Mouse (Mus musculus): Measurements from ENCODE around the gene Rtn1.
A peak's percentile ranks its signal among the peaks of the same experiment; 100 is the strongest.
"Not testable (repeated sequence)": the region's sequence is repeated elsewhere in the genome, so short reads cannot be mapped to it uniquely, and the experiment has no call there.

The Rtn1 gene

DNA sequence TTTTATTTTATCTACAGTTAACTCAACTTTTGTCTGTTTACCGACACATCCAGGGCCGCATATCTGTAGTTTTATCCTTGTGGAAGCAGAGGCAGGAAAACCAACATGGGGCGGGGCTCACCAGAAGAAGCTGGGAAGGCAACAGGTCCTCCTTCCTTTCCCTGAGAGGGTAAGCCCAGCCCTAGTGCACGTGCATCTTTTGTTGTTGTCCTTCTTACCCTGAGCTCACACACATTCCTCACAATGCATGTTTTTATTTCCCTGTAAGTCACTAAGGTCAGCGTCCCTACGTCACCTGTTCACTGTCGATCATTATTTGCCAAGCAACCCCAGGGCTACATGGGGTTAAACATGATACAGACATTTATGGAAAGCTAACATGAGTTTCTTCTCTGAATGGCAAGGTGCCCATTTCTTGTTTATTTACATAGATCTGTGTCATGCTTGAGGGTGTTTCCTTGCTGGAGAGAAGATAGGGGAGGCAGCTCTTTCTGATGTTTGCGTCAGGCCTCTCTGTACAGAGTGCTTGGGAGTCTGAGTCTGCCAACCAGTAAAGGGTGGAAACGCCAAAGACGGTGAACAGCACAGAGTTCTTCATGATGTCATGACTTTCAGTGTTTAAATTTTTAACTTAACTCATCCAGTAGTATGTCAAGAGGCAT lies 84.5 kb downstream of the Rtn1 start:
- DNase-seq (ENCODE audit: extremely low spot score): no peak

DNA sequence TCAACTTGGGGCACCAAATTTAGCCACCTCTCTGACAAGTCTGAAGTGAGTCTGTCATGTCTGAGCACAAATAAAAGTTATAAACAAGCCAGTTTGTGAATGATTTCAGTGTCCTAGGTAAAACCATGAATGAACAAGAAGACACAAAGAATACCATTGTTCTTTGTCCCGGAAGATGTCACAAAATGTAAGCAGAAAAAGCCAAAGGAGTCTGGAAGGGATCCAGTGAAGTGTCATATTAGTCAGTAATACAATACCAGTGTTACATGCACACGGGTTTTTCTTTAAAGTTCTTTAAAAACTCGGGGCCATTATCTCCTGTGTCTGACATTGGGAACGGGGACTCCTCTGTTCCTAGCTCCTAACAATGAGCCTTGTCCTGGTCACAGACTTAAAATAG lies 85.1 kb downstream of the Rtn1 start:
- DNase-seq (ENCODE audit: extremely low spot score): no peak

DNA sequence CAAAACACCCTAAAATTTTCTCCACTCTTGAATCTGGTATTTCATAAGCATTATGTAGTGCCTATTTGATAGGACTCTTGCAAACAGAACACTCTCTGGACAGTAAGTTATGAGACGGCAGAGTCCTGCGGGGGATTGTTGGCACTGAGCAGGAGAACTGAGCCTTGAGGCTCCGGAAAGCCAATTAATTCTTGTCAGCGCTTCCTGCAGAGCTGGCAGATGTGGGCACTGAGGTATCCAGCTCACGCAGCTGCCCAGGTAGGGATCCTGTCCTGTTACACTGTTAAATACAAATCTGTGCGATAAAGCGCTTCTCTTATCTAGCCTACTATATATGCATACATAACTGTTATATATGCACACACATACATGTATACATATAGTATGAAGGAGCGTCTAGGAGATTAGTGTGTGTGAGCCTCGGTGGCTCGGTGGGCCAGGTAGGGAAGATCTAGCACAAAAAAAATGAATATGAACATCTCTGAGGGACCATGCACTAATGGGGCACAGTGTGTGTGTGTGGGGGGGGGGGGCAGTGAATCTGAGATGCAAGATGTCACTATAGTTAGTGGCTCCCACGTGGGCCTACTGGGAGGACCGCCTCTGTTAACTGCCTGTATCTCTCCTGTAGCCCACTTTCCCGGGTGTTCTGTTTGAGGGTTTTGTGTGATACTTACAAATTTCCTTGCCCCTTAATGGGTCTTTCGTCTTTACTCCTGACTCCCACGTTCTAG lies 93.0 kb downstream of the Rtn1 start:
- DNase-seq (ENCODE audit: extremely low spot score): no peak

DNA sequence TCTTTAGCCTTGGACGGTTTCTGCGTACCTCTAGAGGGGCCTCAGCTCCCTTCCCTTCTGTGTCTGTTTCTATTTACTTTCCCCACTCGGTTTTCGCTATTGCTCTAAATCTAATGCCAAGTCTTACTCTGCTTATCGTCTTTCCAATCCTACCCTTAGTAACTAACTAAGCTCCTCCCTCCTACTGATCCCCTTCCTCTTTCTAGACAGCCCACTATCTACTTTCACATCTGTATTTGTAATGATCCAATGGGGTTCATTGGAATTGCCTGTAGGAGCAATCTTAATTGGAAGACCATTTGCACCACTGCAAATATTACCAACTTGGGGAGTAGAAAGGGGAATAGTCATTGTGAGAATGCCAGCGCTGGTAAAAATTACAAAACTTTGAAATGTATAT lies 98.0 kb downstream of the Rtn1 start:
- DNase-seq (ENCODE audit: extremely low spot score): no peak

DNA sequence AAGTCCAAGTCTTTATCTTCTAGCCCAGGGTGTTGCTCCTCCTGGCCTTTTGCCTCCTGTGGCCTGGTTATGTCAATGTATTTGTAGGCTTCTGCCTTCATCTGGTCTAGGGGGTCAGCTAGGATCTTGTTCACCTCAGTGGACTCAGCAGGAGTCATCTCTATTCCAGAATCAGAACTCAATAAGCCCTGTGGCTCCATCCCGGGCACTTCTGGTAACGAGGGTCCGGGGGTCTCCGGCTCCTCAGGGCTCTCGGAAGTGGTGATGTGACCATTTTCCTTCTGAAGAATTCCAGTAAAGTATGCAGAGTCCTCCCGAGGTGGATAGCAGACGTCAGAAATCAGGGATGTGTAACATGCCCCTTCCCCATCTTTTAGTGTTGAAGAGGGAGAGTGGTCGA lies 100.3 kb downstream of the Rtn1 start:
- DNase-seq (ENCODE audit: extremely low spot score): no peak

DNA sequence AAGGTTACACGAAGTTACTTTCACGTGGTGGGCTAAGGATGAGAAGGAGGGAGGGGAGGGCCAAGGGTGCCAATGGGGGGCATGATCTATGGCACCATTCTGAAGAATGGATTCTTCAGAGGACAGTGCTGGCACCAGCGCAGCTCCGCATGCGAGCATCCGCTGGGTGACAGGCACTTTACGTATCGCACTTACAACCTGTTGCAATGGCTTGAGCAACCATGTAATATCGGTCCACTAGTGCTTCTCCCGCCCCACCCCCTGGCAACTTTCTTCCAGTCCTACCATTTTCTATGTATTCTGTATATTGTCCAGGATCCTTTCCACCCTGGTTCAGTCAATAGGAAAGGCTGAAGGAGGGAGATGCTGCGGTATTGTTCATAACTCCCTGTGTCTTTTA lies 102.6 kb downstream of the Rtn1 start:
- no peak for DNase-seq (ENCODE audit: extremely low spot score)

DNA sequence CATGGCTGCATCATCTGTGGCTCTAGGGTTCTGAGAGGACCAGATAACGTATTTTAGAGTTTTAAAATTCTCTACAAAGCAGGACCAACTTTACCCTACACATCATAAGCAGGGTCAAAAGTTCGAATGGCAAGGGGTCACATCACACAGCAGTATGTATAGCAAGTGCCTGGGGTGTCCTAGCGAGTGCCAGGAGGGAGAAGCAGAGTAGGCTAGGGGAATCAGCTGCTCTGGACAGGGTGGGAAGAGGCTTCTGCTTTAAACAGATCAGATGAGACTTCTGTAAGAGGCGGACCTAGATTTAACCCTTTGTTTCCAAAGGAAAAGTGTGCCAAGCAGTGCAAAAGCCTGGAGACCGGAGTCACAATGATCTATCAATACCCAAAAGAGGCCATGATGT lies 103.4 kb downstream of the Rtn1 start:
- DNase-seq (ENCODE audit: extremely low spot score): no peak

DNA sequence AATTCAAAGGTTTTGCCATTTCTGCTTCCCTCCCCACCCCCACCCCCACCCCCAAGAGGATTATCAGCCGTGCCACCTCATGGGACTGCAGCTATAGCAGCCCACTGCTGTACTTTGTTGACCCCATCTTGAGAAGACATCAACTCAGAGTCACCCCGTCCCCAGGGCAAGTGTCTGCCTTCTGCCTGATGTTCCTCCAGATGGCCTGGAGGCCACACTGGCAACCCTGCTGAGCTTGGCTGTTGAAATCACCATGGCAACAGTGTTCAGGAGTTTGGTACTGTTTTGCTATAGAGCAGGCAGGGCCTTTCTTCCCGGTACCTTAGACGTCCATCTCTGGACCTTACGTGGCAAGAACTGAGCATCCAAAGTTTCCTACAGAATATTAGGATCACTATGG lies 103.9 kb downstream of the Rtn1 start:
- peak; percentile 26 for DNase-seq (ENCODE audit: extremely low spot score)

DNA sequence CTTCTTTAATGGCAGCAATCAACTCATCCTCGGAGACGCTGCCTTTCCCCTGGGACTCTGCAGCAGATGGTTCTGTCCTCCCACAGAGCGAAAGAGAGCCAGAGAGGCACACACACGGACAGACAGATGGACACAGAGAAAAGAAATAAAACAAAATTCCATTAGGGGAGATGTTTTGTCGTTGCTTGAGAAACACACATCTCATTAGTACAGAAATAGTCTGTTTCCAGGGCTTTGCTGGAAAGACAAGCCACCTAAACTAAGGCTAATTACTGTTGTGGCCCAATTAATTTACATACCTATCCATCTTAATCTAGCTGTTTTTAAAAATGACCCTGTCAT lies 104.5 kb downstream of the Rtn1 start:
- DNase-seq (ENCODE audit: extremely low spot score): no peak

DNA sequence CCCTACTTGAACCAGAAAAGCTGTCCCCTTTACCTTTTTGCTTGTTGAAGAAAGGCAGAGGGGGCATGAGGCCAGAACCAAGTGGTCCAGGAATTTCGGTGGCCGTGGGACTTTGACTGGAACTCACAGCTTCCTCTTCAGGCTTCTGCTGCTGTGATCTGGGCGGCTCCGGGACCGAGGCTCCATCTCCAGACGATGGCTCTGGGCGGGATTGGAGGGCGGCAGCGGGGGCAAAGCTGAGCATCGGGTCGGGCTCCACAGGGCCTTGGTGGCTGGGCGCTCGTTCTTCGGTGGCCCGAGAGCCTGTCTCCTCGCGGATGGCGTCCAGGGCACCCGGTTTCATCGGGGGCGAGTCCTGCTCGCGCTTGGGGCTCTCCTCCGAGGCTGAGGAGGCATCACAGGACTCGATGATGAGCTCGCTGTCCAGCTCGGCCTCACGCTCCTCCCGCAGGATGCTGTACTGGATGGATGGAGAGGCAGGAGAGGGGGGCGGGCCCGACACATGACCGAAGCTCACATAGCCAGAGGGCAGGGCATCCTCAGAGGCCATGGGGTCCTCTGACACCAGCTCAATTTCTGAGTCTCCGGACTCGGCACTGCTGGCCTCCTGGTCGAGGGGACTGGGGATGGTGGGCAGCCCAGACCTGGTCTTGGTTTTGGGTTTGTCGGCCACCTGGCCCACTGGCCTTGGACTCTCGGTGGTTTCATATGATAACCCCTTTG lies 105.1 kb downstream of the Rtn1 start:
- no peak for DNase-seq (ENCODE audit: extremely low spot score)

DNA sequence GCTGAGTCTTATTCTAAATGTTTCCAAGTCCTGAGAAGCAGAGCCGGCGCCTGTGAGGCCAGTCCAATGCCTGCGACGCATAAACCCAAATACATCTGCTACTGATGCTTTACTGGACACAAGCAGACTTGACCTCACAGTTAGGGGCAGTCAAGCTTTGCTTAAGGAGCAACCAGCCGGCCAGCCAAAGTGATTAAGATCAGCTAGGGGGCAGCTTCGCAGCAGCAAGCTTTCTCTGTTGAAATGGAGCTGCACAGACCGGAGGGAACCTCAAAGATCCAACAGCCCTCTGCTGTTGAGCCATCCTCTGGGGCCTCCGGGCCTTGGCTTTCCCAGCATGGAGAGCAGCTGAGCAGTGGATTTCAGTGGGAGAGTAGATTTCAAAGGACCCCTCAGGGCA lies 107.4 kb downstream of the Rtn1 start:
- no peak for DNase-seq (ENCODE audit: extremely low spot score)

DNA sequence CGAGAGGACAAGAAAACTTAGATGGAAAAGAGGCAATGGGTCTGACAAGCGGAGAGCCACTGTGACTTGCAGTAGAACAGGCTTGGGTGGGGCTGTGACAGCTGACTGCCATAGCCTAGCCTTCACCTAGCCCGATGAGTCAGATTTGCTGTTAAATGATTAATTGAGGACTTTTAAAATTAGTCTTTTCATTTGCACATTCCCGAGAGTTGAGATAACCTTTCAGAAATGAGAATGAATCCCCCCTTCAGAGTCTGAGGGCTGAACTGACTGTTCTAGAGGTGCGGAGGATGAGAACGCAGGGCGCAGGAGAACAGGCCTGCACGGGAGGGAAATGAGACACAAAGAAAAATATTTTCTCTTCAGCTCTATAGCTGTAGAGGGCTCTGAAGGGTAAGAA lies 107.9 kb downstream of the Rtn1 start:
- DNase-seq (ENCODE audit: extremely low spot score): no peak

DNA sequence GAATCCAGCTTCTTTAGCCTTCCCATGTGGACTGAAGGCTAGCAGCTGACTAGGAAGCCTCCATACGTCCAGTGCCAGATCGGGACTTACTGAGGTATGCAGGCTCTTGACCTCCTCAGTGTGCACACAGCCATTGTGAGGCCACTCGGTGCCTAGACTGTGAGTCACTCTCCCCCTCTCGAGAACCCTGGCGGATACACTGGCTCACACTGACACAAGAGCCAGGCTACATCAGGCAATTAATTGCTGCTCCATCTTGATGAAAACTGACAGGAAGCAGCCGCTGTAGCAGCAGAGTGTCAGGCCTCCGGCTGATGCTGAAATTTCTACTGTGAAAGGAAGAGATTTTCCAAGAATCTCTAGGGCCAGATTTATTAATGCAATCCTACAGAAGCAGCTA lies 110.6 kb downstream of the Rtn1 start:
- DNase-seq (ENCODE audit: extremely low spot score): no peak

DNA sequence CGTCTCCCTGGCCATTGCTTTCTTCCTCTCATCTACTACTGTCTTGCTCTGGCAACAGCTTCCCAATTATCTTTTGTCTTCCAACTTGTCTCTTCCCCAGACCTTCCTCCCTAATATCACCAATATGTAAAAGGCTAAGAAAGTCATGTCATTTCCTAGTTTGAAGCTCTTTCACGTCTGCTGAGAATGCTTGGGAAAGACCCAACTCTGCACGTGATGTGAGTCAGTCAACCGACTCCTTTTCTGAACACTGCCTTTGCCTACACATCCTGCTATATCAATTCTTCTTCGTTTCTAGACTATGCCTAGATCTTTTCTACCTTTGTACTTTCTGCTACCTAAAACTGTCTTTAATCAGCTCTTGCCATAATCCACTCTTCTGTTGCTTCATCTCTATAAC lies 112.3 kb downstream of the Rtn1 start:
- DNase-seq (ENCODE audit: extremely low spot score): no peak

DNA sequence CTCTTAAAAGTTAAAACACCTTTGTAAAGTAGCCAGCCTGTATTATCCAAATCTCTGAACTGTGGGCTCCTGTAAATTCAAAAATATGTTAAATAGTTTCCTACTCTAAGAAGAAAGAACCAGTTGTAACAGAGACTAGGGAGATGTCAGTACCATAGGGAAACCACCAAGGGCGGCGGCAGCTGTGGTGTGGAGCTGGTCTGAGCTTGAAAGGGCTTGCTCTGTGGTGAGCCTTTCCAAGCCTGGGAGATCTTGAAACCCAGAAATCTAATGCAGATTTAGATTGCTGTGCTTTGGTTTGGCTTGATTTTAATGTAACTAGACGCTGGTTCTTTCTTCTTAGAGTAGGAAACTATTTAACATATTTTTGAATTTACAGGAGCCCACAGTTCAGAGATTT lies 115.7 kb downstream of the Rtn1 start:
- DNase-seq (ENCODE audit: extremely low spot score): not testable (repeated sequence)

DNA sequence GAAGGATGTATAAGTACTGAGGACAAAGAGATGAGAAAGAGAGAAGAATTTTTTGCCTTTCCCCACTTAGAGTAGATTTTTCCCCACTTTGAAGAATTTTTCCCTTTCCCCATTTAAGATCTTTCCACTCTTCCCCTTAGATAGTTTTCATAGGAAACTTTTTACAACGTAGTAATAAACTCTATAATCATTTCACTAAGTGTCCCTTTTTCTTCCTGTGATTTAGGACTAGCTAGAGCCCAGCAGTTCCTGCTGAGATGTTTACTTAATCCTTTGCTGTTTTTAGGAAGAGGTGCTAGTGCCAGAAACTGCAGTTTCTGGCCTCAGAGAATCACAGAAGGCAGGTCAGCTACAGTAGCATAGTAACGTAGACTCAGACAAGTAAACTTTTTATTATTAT lies 116.3 kb downstream of the Rtn1 start:
- no peak for DNase-seq (ENCODE audit: extremely low spot score)

DNA sequence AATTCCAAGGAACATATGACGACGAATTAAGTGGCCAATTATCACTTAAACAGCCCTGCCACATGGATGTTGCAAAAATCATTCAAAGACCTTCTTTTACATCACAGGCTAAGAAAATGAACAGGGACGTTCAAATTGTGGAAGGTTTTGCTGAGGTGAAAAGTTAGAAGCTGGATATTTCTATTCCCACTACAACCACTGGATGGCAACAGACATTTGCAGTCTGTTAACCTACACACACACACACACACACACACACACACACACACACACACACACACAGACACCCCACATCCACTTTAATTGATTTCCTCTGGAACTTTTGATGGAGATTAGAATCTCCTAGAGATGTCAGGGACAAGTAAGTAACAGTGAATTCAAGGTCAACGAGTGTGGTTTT lies 117.6 kb downstream of the Rtn1 start:
- no peak for DNase-seq (ENCODE audit: extremely low spot score)

DNA sequence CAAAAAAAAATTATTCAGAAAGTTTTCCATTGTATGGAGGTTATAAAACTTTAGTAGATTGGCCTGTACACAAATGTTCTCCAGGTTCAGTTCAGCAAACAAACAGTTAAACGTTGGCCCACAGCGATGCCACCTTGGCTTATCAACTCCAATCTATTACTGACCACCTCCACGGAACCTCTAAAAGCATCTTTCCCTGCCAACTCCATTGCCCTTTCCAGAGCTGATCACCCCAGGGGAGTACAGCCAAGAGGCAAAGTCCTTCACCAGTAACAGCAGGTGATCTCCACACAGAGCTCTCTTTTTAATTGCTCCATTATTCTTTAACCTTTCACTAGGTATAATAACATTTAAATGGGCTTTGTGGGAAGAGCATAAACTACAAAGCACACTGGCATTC lies 120.6 kb downstream of the Rtn1 start:
- no peak for DNase-seq (ENCODE audit: extremely low spot score)

DNA sequence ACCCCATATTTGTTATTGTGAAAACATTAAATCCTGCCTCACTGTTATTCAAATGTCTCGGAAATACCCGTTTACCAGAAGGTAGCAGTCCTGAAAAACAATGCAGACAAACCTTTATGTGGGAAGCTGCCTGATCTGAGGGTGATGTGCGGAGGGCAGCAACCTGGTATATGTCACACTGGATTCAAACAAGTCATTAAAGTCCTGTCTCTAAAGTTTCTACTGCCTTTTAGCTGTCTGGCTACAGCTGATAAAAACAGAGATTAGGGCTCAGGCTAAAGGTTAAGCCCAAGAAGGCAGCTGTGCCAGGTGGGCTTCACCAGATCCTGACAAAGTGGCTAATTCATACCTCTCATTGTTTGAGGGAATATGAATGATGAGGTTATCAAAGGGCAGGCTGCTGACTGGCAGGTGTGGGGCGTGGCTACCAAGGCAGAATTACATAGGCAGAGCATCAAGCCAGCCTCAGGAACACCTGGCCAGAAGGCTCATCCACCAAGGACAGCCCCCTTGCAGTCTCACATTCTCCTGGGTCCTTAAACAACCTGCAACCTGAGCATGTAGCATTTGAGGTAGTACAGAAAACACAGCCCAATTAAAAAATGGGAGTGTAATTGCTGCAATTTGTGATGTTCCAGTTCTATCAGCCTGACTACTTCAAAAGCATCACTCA lies 121.4 kb downstream of the Rtn1 start:
- DNase-seq (ENCODE audit: extremely low spot score): no peak

DNA sequence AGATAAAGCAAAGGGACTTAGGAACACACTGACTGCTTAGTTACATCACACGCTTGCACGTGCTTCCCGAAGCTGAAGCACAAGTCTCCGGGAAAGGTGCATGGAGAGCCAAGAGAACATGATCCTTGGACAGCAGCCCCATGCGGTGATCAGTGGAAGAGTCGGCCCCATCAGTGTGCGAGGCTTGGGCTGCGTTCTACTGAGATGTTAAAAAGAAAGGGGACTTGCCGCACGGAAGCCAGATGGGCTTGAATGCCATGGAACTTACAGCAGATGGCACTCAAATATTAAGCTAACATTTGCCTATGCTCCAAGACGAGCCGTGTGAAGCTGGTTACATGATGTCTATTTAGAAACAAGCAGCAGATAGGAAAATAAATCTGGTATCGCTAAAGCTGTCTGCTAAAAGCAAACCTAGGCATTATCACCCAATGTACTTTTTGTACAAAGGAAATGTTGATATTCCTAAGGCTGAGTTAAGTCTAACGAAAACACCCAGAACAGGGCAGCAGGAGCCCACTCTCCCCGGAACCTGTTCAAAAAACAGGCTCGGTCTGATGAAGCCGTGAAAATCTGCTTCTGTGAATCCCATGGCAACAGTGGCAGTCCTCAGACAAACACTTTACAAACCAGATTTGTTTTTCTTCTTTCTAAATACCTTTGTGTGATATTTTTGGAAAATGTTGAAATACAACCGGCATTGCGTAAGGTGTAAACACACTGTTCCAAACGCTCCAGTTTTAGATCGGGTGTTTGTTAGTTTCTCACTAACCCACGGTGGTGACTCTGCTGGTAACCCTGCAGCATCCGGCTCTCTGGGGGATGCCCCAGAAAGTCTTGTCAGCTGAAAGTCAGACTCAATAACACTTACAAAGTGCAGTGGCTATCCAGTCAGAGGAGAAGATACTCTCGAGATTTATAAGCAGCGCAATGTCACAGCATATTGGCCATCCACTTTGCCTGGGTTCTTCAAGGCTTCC lies 123.2 kb downstream of the Rtn1 start:
- DNase-seq (ENCODE audit: extremely low spot score): no peak

DNA sequence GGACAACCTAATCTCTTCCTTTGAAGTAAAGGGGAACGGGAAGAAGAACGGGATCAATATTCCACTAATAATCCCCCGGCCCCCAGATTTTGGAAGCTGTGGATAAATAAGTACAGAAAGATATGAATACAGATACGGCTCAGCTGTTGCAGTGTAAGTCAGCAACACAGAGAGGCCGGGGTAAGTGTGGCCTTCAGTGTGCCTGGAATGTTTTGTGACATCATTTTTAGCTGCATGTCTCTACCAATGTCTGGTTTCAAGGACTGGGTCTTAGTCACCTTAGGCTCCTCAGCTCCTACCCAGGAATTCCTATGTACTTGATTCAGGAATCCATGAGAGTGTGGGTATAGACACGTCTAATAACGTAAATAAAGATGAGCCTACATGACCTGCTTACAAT lies 124.3 kb downstream of the Rtn1 start:
- DNase-seq (ENCODE audit: extremely low spot score): no peak
